Mouse (Mus musculus) G1E (cell line): ENCODE results near the gene Shkbp1.

Source experiments
- CTCF ChIP-seq: IDR thresholded peaks from 2 replicates; pipeline ENCODE4 v1.5.1; 2012; ENCODE audit warnings: low read depth, low read length, inconsistent platforms, mixed read lengths
- GATA1 ChIP-seq: IDR thresholded peaks from 2 replicates; pipeline ENCODE4 v1.6.1; 2012; ENCODE audit warnings: borderline replicate concordance, low read length, inconsistent platforms, mixed read lengths
- TAL1 ChIP-seq: conservative IDR thresholded peaks from 2 replicates; pipeline ENCODE4 v1.6.1; 2012; ENCODE audit warnings: low read depth, low read length, inconsistent platforms, mixed read lengths

GRCm38 (mm10) chr7:27379836-27380235, 24.0 kb upstream of the Shkbp1 start:
- TF ChIP-seq GATA1 (no peak), CTCF (no peak), TAL1 (no peak)
